Mouse (Mus musculus) megakaryocyte, embryonic 14.5 days (primary cell): ENCODE measurements around the gene Pdss2.

Experiments used
- FLI1 ChIP-seq: IDR thresholded peaks from 2 replicates; pipeline ENCODE4 v1.6.1; 2012; ENCODE audit warnings: low read length, inconsistent platforms, mixed read lengths
- GATA1 ChIP-seq: IDR thresholded peaks from 3 replicates; pipeline ENCODE4 v1.6.1; 2012; ENCODE audit warnings: mixed read lengths, low read length, inconsistent platforms, borderline replicate concordance

GRCm38 (mm10) chr10:43504291-43504690 lies 283.0 kb downstream of the Pdss2 start:
- no peak for TF ChIP-seq GATA1
- TF ChIP-seq FLI1, result no peak
